Mouse (Mus musculus): ENCODE results near the gene Man1c1. TPM values are rescaled to one million over a fixed set of nuclear protein-coding genes. Genes with fewer than 3 reads are reported as not detected.

The Man1c1 gene
- polyA plus RNA-seq, 1 experiment from 2014 or later = 1.9 TPM

DNA sequence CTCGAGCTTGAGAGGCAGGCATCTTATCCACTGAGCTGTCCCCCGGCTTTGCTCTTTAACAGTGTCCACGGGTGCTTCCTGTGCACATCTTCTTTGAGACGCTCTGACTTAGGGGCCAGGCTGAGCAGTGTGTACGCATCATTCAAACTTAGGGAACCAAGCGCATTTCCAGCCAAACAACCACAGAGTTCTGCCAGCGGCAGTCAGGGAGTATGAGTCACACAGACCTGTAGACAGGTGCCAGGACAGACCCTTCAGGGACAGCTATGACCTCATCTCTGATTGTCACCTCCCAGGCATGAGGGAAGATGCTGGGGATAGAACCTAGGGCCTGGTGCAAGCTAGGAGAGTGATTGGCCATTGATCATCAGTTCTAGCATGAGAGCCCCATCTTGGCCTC, 144.9 kb downstream of the Man1c1 start:
- Histone ChIP-seq H3K27ac (replicated peaks; ENCODE audit: low read depth, low read length) (no peak overlapping the region), H3K4me3 (ENCODE audit: low read depth, low read length) (no peak overlapping the region), H3K27me3 (ENCODE audit: control insufficient read depth, insufficient read depth, low read length) (no peaks in the 10 kb centered on the region), H3K9me3 (replicated peaks; ENCODE audit: control insufficient read depth, low read length) (no peaks in the 10 kb centered on the region), H3K36me3 (replicated peaks; ENCODE audit: control insufficient read depth, insufficient read depth, low read depth, low read length) (no peaks in the 10 kb centered on the region), H3K4me1 (ENCODE audit: control insufficient read depth, insufficient read depth, low read length) (no peaks in the 10 kb centered on the region), H3K9ac (replicated peaks; ENCODE audit: low read length) (no peak overlapping the region), H3K4me2 (ENCODE audit: low read depth, low read length) (no peak overlapping the region)
- ATAC-seq (replicated peaks; ENCODE audit: insufficient number of reproducible peaks, low FRiP score, low TSS enrichment, low read depth) (no peak), DNase-seq (ENCODE audit: low spot score) (no peak)
- WGBS = 81% methylated on average over 7 of the region's 7 CpGs

DNA sequence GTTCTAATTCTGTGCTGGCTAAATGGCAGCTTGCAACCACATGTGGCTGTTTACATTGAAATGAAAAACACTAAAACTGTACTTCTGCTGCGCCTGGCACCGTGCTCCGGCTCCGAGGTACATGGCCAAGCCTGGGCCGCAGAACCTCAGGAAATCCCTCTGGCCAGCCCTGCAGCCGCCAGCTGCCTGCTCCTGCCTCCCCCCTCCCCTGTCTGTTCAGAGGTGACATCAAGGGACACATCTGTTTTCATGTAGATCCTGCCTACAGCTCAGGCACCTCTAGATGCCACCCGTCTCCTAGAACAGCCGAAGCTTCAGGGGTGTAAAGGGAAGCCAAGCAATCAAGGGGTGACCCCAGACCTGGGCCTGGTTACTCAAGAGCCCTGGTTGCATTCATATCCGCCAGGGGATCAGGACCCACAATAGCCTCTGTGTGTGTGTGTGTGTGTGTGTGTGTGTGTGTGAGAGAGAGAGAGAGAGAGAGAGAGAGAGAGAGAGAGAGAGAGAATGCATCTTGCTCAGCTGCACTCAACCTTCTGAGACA, 145.4 kb downstream of the Man1c1 start:
- no peak overlapping the region for H3K4me2 ChIP-seq (ENCODE audit: low read depth, low read length)
- no peaks in the 10 kb centered on the region for H3K4me1 ChIP-seq (ENCODE audit: control insufficient read depth, insufficient read depth, low read length)
- H3K27ac ChIP-seq (replicated peaks; ENCODE audit: low read depth, low read length) = no peak overlapping the region
- H3K9me3 ChIP-seq (replicated peaks; ENCODE audit: control insufficient read depth, low read length) = no peaks in the 10 kb centered on the region
- WGBS = 36% methylated on average over 9 of the region's 9 CpGs
- no peaks in the 10 kb centered on the region for H3K36me3 ChIP-seq (replicated peaks; ENCODE audit: control insufficient read depth, insufficient read depth, low read depth, low read length)
- no peak for ATAC-seq (replicated peaks; ENCODE audit: insufficient number of reproducible peaks, low FRiP score, low TSS enrichment, low read depth)
- H3K4me3 ChIP-seq (ENCODE audit: low read depth, low read length) = no peak overlapping the region
- no peaks in the 10 kb centered on the region for H3K27me3 ChIP-seq (ENCODE audit: control insufficient read depth, insufficient read depth, low read length)
- DNase-seq (ENCODE audit: low spot score) = no peak
- H3K9ac ChIP-seq (replicated peaks; ENCODE audit: low read length) = no peak overlapping the region

DNA sequence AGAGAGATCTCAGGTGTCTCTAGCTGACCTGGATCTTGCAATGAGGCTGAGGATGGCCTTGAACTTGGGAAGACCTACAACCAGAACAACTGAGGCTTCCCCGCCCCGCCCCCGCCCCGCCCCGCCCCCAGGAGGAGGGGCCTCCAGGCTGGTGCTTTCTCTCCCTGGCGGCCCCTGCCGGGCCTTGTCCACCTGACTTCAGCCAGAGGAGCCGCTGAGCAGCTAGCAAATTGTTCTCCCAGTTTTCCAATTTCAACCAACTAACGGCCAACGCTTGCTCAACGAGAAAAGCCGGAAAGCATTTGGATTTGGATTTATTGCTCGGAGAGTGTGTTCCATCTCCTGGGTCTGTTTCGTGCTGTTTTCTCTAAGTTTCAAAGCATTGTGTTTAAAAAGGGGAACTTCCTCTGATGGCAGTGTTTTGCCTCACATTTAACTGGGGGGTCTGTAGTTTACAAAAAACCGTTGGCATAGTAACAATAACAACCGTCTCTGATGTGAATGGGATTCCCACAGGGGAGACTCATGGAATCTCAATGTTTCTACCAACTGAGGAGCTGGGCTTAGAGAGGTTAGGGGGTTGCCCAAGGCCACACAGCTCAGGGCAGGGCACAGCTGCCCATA, 146.4 kb downstream of the Man1c1 start:
- Histone ChIP-seq H3K27ac (replicated peaks; ENCODE audit: low read depth, low read length) (no peak overlapping the region), H3K4me3 (ENCODE audit: low read depth, low read length) (no peak overlapping the region), H3K4me1 (ENCODE audit: control insufficient read depth, insufficient read depth, low read length) (no peaks in the 10 kb centered on the region), H3K4me2 (ENCODE audit: low read depth, low read length) (no peak overlapping the region), H3K9ac (replicated peaks; ENCODE audit: low read length) (no peak overlapping the region), H3K36me3 (replicated peaks; ENCODE audit: control insufficient read depth, insufficient read depth, low read depth, low read length) (no peaks in the 10 kb centered on the region), H3K9me3 (replicated peaks; ENCODE audit: control insufficient read depth, low read length) (no peaks in the 10 kb centered on the region), H3K27me3 (ENCODE audit: control insufficient read depth, insufficient read depth, low read length) (no peaks in the 10 kb centered on the region)
- ATAC-seq (replicated peaks; ENCODE audit: insufficient number of reproducible peaks, low FRiP score, low TSS enrichment, low read depth) (no peak), DNase-seq (ENCODE audit: low spot score) (peak; percentile 48)
- 16% methylated on average over 15 of the region's 16 CpGs for WGBS

- DNase-seq (ENCODE audit: low spot score) (peak; percentile 44), ATAC-seq (replicated peaks; ENCODE audit: insufficient number of reproducible peaks, low FRiP score, low TSS enrichment, low read depth) (no peak)
- no peaks in the 10 kb centered on the region for H3K4me1 ChIP-seq (ENCODE audit: control insufficient read depth, insufficient read depth, low read length)
- no peaks in the 10 kb centered on the region for H3K9me3 ChIP-seq (replicated peaks; ENCODE audit: control insufficient read depth, low read length)
- H3K27ac ChIP-seq (replicated peaks; ENCODE audit: low read depth, low read length) = no peak overlapping the region
- H3K4me3 ChIP-seq (ENCODE audit: low read depth, low read length) = no peak overlapping the region
- no peak overlapping the region for H3K9ac ChIP-seq (replicated peaks; ENCODE audit: low read length)
- 70% methylated on average over 8 of the region's 8 CpGs for WGBS
- H3K27me3 ChIP-seq (ENCODE audit: control insufficient read depth, insufficient read depth, low read length) = no peaks in the 10 kb centered on the region
- no peak overlapping the region for H3K4me2 ChIP-seq (ENCODE audit: low read depth, low read length)
- no peaks in the 10 kb centered on the region for H3K36me3 ChIP-seq (replicated peaks; ENCODE audit: control insufficient read depth, insufficient read depth, low read depth, low read length)
These were observed 148.0 kb downstream of the Man1c1 start for GRCm38 (mm10) chr4:134555956-134556580.

GRCm38 (mm10) chr4:134553631-134554030, 150.5 kb downstream of the Man1c1 start:
- H3K4me3 ChIP-seq (ENCODE audit: low read depth, low read length) = no peak overlapping the region
- H3K27ac ChIP-seq (replicated peaks; ENCODE audit: low read depth, low read length) = no peak overlapping the region
- DNase-seq (ENCODE audit: low spot score) = no peak
- no peak overlapping the region for H3K4me2 ChIP-seq (ENCODE audit: low read depth, low read length)
- 82% methylated on average over 1 of the region's 1 CpGs for WGBS
- H3K4me1 ChIP-seq (ENCODE audit: control insufficient read depth, insufficient read depth, low read length) = no peaks in the 10 kb centered on the region
- peaks cover 10% of the 10 kb centered on the region for H3K36me3 ChIP-seq (replicated peaks; ENCODE audit: control insufficient read depth, insufficient read depth, low read depth, low read length)
- H3K27me3 ChIP-seq (ENCODE audit: control insufficient read depth, insufficient read depth, low read length) = no peaks in the 10 kb centered on the region
- ATAC-seq (replicated peaks; ENCODE audit: insufficient number of reproducible peaks, low FRiP score, low TSS enrichment, low read depth) = no peak
- no peak overlapping the region for H3K9ac ChIP-seq (replicated peaks; ENCODE audit: low read length)
- peaks cover 9% of the 10 kb centered on the region for H3K9me3 ChIP-seq (replicated peaks; ENCODE audit: control insufficient read depth, low read length)

DNA sequence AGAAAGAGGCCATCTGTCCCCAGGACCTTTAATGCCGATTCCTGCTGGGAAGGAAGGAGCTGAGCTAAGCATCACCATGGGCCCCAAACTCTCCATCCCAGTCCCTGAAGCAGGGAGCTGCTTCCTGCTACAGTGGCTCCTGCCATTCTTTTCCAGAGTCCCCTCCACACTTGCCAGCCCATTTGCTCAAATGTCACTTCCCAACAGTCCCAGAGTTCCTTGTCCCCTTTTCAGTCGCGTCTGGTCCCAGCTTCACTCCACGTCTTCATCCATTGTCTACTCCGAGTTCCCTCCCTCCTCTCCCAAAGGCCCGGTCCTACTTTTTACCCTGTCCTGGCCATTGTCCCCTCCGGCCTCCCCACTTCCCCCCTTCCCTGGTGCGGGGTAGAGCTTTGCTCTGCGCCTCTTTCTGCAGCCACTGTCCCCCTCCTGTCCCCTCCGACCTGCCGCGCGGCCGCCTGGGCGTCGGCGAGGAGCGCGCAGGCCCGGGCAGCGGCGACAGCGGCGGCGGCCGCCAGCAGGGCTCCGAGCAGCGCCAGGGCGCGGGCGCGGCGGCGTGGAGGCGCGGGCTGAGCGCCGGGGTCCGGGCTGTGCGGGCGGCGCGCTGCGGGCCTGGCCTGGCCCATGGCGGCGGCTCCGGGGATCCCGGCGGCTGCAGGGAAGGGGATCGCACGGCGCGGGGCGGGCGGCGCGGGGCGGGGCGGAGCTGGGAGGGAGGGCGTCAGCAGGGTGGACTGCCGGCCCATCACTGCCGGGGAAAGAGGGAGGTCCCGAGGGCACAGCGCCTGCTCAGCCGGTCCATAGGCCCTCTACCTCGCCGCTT, 152.4 kb downstream of the Man1c1 start, which contains the start of gene Selenon:
Gene Selenon (minus strand): TSS at position 673 of the 823 bp plus-strand sequence.
- Histone ChIP-seq H3K9me3 (replicated peaks; ENCODE audit: control insufficient read depth, low read length) (peaks cover 9% of the 10 kb centered on the region), H3K4me3 (ENCODE audit: low read depth, low read length) (peak within 1 kb of the TSS; percentile 75), H3K4me2 (ENCODE audit: low read depth, low read length) (peak within 1 kb of the TSS; percentile 75), H3K36me3 (replicated peaks; ENCODE audit: control insufficient read depth, insufficient read depth, low read depth, low read length) (peaks cover 10% of the 10 kb centered on the region), H3K9ac (replicated peaks; ENCODE audit: low read length) (peak within 1 kb of the TSS; percentile 97), H3K27me3 (ENCODE audit: control insufficient read depth, insufficient read depth, low read length) (no peaks in the 10 kb centered on the region), H3K27ac (replicated peaks; ENCODE audit: low read depth, low read length) (peak within 1 kb of the TSS; percentile 66), H3K4me1 (ENCODE audit: control insufficient read depth, insufficient read depth, low read length) (no peaks in the 10 kb centered on the region)
- under 1% methylated on average over 65 of the region's 67 CpGs for WGBS
- peak; percentile 75 for DNase-seq (ENCODE audit: low spot score)
- ATAC-seq (replicated peaks; ENCODE audit: insufficient number of reproducible peaks, low FRiP score, low TSS enrichment, low read depth) = peak; percentile 77

- H3K4me2 ChIP-seq (ENCODE audit: low read depth, low read length) = no peak overlapping the region
- H3K4me3 ChIP-seq (ENCODE audit: low read depth, low read length) = no peak overlapping the region
- no peak overlapping the region for H3K9ac ChIP-seq (replicated peaks; ENCODE audit: low read length)
- 98% methylated on average over 8 of the region's 8 CpGs for WGBS
- H3K27ac ChIP-seq (replicated peaks; ENCODE audit: low read depth, low read length) = no peak overlapping the region
- no peaks in the 10 kb centered on the region for H3K4me1 ChIP-seq (ENCODE audit: control insufficient read depth, insufficient read depth, low read length)
- H3K9me3 ChIP-seq (replicated peaks; ENCODE audit: control insufficient read depth, low read length) = peaks cover 9% of the 10 kb centered on the region
- DNase-seq (ENCODE audit: low spot score) (no peak), ATAC-seq (replicated peaks; ENCODE audit: insufficient number of reproducible peaks, low FRiP score, low TSS enrichment, low read depth) (no peak)
- peaks cover 10% of the 10 kb centered on the region for H3K36me3 ChIP-seq (replicated peaks; ENCODE audit: control insufficient read depth, insufficient read depth, low read depth, low read length)
- H3K27me3 ChIP-seq (ENCODE audit: control insufficient read depth, insufficient read depth, low read length) = no peaks in the 10 kb centered on the region
These were observed 154.2 kb downstream of the Man1c1 start for GRCm38 (mm10) chr4:134549899-134550298.

Data from embryonic facial prominence, embryonic 11.5 days (tissue).